Mouse (Mus musculus) frontal cortex, postnatal 25 days (tissue): ENCODE results near the gene Gm3259.
"Not testable (repeated sequence)": the region's sequence is repeated elsewhere in the genome, so short reads cannot be mapped to it uniquely, and the experiment has no call there.

Experiments used
- DNase-seq, 2 experiments: peaks; one replicate each; pipeline ENCODE4 v3.0.0; 2022; ENCODE audit warnings: low spot score in 2 of 2

Gm3259 gene

GRCm38 (mm10) chr5:95305611-95306010 is at the start of gene Gm3259:
Gene Gm3259, plus strand, starts transcription at chr5:95305911.
- DNase-seq = not testable (repeated sequence)

DNA sequence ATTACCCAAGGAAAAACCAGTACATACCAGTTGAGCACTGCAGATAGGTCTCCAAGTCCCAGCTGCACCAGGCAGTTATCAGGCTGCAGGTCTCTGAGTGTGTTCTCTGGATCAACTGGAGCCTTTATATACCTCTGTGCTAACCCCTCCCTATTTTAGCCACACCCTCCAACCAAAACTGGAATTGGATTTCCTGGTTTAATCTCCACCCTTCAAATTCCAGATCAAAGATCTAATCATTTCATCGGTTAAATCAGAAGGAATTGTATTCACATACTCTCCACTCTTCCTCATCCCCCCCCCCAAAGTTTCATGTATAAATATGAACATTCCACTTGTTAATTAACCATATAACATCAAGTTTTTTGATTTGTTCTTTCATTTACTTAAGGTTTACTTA is 33.0 kb upstream of the Gm3259 start, which contains the start of gene Gm10424:
Gene Gm10424, minus strand, starts transcription at position 101 of the 400 bp plus-strand sequence.
- not testable (repeated sequence) for DNase-seq
